Mouse (Mus musculus): ENCODE results near the gene Thap7. TPM values are rescaled to one million over a fixed set of nuclear protein-coding genes. Genes with fewer than 3 reads are reported as not detected.
"Not testable (repeated sequence)": the region's sequence is repeated elsewhere in the genome, so short reads cannot be mapped to it uniquely, and the experiment has no call there.

Thap7 gene
- polyA plus RNA-seq, 1 experiment from 2014 or later: 68.2 TPM

DNA sequence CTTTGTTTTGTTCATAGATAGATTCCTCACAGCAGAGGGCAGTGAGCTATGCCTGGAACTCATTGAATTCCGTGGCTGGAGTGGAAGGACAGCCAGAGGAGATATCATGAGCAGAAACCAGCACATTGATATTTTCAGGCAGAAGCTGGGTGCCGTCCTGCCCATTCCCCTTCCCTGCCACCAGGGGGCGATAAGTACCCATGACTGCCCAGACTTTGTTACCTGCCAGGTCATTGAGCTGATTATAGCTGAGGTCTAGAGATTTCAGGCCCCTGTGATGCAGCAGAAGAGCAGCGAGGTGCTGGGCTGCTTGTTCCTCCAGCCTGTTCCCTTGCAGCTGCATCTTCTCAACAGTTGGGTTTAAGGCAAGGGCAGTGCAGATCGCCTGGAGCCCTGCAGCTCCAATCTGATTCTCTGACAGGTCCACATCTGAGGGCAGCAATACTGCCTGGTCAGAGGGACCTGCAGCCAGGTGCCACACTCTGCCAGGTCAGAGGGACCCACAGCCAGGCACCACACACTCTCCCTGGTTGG lies 27.1 kb upstream of the Thap7 start:
- Histone ChIP-seq H3K4me3 (no peak overlapping the region), H3K4me2 (peak overlapping the region; percentile 33), H3K36me3 (no peaks in the 10 kb centered on the region), H3K27ac (no peak overlapping the region), H3K27me3 (peaks cover 22% of the 10 kb centered on the region), H3K9me3 (no peaks in the 10 kb centered on the region), H3K9ac (peak overlapping the region; percentile 43), H3K4me1 (replicated peaks) (peaks cover 54% of the 10 kb centered on the region)
- no peak for ATAC-seq (ENCODE audit: low FRiP score)
- WGBS: 0% methylated on average over 5 of the region's 5 CpGs

DNA sequence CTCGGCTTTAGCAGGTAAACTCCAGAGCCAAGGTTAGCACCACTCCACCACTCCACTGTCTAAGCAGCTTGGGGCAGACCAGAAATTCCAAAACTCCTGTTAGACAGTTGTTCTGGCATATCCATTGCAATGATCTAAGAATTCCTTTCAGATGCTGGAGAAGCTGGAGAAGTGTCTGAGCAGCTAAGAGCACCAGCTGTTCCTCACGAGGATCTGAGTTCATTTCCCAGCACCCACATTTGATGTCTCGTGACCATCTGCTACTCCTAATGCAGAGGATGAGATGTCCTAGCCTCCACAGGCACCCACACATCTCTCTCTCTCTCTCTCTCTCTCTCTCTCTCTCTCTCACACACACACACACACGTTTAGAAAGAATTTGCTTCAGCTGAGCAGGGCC lies 26.0 kb upstream of the Thap7 start:
- peaks cover 11% of the 10 kb centered on the region for H3K27me3 ChIP-seq
- no peaks in the 10 kb centered on the region for H3K36me3 ChIP-seq
- 70% methylated on average over 4 of the region's 4 CpGs for WGBS
- no peak overlapping the region for H3K27ac ChIP-seq
- H3K9me3 ChIP-seq: no peaks in the 10 kb centered on the region
- no peak overlapping the region for H3K4me2 ChIP-seq
- H3K4me3 ChIP-seq: no peak overlapping the region
- no peak for ATAC-seq (ENCODE audit: low FRiP score)
- peaks cover 48% of the 10 kb centered on the region for H3K4me1 ChIP-seq (replicated peaks)
- H3K9ac ChIP-seq: no peak overlapping the region

DNA sequence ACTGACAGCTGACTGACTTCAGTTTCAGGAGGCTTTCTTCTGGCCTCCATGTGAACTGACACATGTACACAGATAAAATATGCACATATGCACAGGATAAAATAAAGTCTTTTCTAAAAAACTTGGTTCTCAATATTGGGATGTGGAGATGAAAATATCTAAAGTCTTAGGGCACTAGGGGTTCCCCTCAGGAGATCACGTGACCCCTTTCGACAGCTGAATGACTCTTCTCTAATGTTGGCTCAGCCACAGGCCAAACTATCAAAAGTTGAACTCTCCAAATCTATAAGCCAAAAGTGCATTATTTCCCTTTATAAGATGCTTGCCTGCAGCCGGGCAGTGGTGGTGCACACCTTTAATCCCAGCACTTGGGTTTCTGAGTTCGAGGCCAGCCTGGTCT lies 25.2 kb upstream of the Thap7 start:
- Histone ChIP-seq H3K4me2 (no peak overlapping the region), H3K27me3 (peaks cover 11% of the 10 kb centered on the region), H3K9ac (no peak overlapping the region), H3K36me3 (no peaks in the 10 kb centered on the region), H3K9me3 (no peaks in the 10 kb centered on the region), H3K27ac (no peak overlapping the region), H3K4me3 (no peak overlapping the region), H3K4me1 (replicated peaks) (peaks cover 41% of the 10 kb centered on the region)
- no peak for ATAC-seq (ENCODE audit: low FRiP score)
- 86% methylated on average over 4 of the region's 4 CpGs for WGBS

DNA sequence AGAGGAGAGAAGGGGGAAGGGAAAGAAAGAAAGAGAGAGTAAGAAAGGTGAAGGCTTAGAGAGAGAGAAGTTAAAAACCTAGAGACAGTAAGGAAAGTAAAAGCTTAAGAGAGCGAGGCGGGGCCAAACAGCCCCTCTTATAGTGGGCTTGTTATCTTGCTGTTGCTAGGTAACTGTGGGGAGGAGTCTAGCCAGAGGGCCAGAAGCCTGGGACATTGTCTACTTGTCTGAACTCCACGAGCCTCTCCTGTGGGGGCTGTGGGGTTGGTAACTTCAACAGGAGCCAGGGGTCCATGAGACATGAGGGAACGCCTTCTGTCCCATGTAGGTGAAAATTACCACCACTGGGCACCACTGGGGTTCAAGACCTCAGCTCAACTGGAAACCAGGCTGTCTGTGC lies 23.8 kb upstream of the Thap7 start:
- peak overlapping the region; percentile 46 for H3K9ac ChIP-seq
- peak overlapping the region; percentile 66 for H3K27ac ChIP-seq
- 14% methylated on average over 4 of the region's 4 CpGs for WGBS
- ATAC-seq (ENCODE audit: low FRiP score): 0 out of 2 replicates have a peak, but pooled peaks have one; percentile 38
- not testable (repeated sequence) for H3K4me3 ChIP-seq, H3K4me2 ChIP-seq, H3K9me3 ChIP-seq, H3K36me3 ChIP-seq, H3K27me3 ChIP-seq
- peaks cover 36% of the 10 kb centered on the region for H3K4me1 ChIP-seq (replicated peaks)

DNA sequence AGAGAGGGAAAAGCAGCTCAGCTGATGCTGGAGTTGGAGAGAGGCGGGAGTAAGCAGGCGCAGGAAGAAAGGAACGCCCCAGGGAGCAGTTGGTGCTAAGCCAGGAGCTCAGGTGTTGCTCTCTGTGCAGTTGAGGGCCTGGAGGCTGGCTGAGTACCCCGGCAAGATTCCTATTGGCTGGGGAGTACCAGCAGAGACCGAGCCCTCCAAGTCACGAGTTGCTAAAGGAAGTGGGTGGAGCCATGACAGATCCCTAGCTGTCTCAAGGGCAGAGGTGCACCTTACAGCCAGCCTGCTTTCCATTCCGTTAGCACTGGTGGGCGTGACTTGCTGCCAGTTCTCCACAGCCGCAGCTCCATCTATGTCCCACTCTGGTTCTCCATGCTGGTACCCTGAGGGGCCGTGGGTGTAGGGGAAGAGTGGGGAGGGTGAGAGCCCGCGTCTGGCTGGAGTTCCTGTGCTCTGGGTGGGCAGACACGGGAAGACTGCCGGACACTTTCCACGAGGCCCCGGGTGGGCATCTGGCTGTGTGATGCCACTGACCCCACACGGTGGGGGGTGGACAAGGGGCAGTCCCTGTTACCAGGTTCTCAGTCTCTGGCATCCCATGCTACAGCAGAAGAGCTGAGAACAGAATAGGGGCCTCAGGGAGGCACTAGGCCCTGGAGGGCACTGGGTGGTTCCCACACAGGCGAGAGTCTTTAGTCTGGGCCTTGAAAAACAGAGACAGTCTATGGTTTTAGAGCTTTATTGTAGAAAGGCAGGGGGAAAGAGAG lies 23.2 kb upstream of the Thap7 start:
- Histone ChIP-seq H3K9ac (peak overlapping the region; percentile 46), H3K27me3 (0 out of 2 replicates have a peak, but pooled peaks cover 4% of the 10 kb centered on the region), H3K4me1 (replicated peaks) (peaks cover 33% of the 10 kb centered on the region), H3K27ac (peak overlapping the region; percentile 66), H3K36me3 (no peaks in the 10 kb centered on the region), H3K4me2 (peak overlapping the region; percentile 46), H3K9me3 (no peaks in the 10 kb centered on the region), H3K4me3 (peak overlapping the region; percentile 3; the same call in 1 of the 2 replicates)
- 4% methylated on average over 18 of the region's 18 CpGs for WGBS
- peak; percentile 79 for ATAC-seq (ENCODE audit: low FRiP score)

DNA sequence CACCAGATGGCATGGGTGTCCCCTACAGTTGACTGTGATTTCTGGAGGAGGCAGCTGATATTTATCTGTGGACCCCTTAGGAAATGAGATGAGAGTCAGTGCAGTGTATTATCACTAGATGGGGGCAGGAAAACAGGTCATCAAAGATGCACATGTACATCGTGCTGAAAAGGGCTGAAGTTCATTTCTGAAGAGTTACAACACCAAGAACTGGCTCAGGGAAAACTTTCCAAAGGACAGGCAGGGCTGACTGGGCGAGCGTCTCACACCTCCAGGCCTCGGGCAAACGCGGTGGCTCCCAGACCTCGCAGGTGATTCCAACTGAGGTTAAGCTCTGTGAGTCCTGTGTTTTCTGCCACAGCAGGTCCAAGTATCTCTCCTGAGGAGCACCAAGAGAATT lies 21.9 kb upstream of the Thap7 start:
- Histone ChIP-seq H3K9me3 (no peaks in the 10 kb centered on the region), H3K4me3 (no peak overlapping the region), H3K4me1 (replicated peaks) (peaks cover 22% of the 10 kb centered on the region), H3K4me2 (no peak overlapping the region), H3K36me3 (no peaks in the 10 kb centered on the region), H3K27ac (no peak overlapping the region), H3K9ac (no peak overlapping the region), H3K27me3 (0 out of 2 replicates have a peak, but pooled peaks cover 4% of the 10 kb centered on the region)
- WGBS: 83% methylated on average over 7 of the region's 7 CpGs
- no peak for ATAC-seq (ENCODE audit: low FRiP score)

DNA sequence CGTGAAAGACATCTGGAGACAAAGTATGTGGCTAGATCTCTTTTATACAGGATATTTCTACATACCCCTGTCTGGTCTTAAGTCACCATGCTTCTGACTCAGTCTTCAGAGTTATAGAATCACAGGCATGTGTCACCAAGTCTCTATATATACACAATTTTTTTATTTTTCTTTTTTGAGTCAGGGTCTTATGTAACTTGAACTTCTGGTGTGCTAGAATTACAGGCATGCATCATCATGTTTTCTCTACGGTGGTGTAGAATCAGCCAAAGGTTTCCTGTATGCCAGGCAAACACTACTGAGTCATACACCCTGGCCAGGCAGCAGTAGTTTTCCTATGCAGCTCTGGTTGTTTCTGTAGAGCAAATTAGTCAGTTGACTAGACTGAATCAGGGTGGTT lies 11.7 kb upstream of the Thap7 start:
- no peaks in the 10 kb centered on the region for H3K4me1 ChIP-seq (replicated peaks)
- WGBS: 92% methylated on average over 2 of the region's 2 CpGs
- H3K27ac ChIP-seq: no peak overlapping the region
- no peaks in the 10 kb centered on the region for H3K27me3 ChIP-seq
- H3K4me3 ChIP-seq: no peak overlapping the region
- no peaks in the 10 kb centered on the region for H3K36me3 ChIP-seq
- no peak overlapping the region for H3K4me2 ChIP-seq
- ATAC-seq (ENCODE audit: low FRiP score): no peak
- no peaks in the 10 kb centered on the region for H3K9me3 ChIP-seq
- H3K9ac ChIP-seq: no peak overlapping the region

DNA sequence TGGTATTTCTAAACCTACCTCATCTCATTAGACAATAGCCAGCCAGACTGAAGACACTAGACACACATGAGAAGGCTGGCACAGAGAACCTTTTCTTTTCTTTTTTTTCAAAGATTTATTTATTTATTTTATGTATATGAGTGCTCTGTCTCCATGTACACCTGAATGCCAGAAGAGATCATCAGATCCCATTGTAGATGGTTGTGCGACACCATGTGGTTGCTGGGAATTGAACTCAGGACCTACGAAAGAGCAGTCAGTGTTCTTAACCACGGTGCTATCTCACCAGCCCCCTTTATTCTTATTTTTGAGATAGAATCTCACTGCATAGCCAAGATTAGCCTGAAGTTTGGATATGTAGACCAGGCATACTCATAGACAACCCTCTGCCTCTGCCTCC lies 5.6 kb upstream of the Thap7 start:
- Histone ChIP-seq H3K27ac (no peak overlapping the region), H3K4me3 (no peak overlapping the region), H3K27me3 (no peaks in the 10 kb centered on the region), H3K9ac (no peak overlapping the region), H3K36me3 (no peaks in the 10 kb centered on the region), H3K4me2 (no peak overlapping the region), H3K4me1 (replicated peaks) (peaks cover 10% of the 10 kb centered on the region), H3K9me3 (no peaks in the 10 kb centered on the region)
- 89% methylated on average over 3 of the region's 3 CpGs for WGBS
- no peak for ATAC-seq (ENCODE audit: low FRiP score)

DNA sequence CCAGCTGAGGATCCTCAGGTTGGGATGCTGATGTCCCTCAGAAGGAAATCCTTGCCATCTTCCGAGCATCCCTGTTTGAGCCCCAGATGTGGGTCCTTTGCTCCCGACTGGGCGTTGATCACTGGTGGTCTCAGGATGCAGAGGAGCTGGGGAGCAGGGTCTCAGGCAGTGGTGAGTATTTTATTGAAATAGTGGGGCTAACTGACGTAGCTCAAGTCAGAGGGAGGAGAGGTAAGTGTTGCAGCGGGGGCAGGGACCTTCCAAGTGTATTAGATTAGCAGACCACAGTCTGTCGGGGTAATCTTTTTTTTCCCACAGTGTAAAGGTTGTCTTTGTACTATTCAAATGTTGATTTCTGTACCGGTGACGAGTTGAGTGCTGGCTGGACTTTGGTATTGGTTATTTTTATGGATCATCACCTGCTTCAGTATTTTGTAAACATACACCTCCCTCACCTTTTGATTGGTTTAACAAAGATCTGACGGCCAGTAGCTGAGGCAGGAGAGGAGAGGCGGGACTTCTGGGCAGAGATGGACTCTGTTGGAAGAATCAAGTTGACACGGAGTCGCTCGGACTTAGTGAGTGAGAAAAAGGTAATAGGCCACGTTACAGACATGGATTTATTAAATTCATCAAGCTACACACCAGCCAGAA lies 1.9 kb upstream of the Thap7 start:
- Histone ChIP-seq H3K4me3 (no peak overlapping the region), H3K27me3 (no peaks in the 10 kb centered on the region), H3K4me1 (replicated peaks) (peaks cover 30% of the 10 kb centered on the region), H3K27ac (no peak overlapping the region), H3K9ac (no peak overlapping the region), H3K4me2 (no peak overlapping the region), H3K36me3 (peaks cover 13% of the 10 kb centered on the region), H3K9me3 (no peaks in the 10 kb centered on the region)
- WGBS: 78% methylated on average over 14 of the region's 14 CpGs
- ATAC-seq (ENCODE audit: low FRiP score): no peak

DNA sequence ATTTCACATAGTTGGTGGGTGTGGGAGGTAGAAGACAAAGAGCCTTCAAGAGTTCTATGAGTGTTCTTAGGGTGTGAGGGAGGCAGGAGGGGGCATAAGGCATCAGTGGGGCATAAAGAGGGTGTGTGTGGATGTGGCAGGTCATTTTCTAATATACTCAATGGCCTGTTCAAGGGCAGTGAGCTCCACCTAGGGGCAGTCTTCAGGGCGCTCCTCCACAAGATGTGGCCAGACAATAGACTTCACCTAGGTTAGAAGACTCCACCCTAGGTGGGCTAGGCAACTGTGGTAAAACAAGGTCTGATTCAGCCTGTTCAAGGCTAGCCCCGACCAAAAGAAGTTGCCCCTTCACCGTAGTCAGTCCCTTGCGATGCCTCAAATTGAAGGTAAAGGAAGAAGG lies 1.3 kb upstream of the Thap7 start:
- Histone ChIP-seq H3K4me3 (no peak overlapping the region), H3K4me1 (replicated peaks) (peaks cover 30% of the 10 kb centered on the region), H3K4me2 (peak overlapping the region; percentile 87), H3K27me3 (no peaks in the 10 kb centered on the region), H3K27ac (no peak overlapping the region), H3K9ac (no peak overlapping the region), H3K36me3 (peaks cover 19% of the 10 kb centered on the region), H3K9me3 (no peaks in the 10 kb centered on the region)
- no peak for ATAC-seq (ENCODE audit: low FRiP score)
- 54% methylated on average over 4 of the region's 4 CpGs for WGBS

DNA sequence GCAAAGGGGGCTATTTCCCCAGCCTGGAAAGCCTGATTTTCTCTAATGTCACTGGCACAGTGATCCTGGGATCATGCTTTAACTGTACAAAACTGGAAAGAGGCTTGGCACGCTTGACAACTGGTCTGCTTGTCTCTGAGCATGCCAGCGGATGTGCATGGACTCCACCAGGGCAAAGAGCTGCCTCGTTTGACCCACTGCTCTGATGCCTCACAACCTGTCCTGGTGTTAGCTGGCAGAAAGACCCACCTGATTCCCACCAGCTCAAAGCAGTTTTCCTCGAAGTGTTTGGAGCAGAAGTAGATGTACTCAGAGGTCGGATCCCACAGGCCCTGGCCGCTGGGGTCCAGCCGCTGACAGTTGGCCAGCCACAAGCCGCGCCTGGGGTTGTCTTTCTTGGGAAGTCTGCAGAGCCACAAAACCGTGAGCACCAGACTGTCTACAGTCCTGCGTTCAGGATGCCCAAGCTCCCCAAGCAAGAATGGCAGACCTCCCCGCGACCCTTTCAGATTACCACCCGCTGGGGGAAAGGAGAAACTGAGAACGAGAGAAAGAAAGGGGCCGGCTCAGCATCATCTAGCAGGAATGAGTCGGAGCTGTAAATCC lies 852 bp downstream of the Thap7 start:
- H3K9me3 ChIP-seq: no peaks in the 10 kb centered on the region
- peak overlapping the region; percentile 89 for H3K9ac ChIP-seq
- peaks cover 41% of the 10 kb centered on the region for H3K36me3 ChIP-seq
- H3K27ac ChIP-seq: peak overlapping the region; percentile 98
- 0 out of 2 replicates have a peak, but pooled peaks have one; percentile 7 for ATAC-seq (ENCODE audit: low FRiP score)
- H3K4me3 ChIP-seq: peak overlapping the region; percentile 59
- WGBS: 18% methylated on average over 17 of the region's 17 CpGs
- no peaks in the 10 kb centered on the region for H3K27me3 ChIP-seq
- peaks cover 30% of the 10 kb centered on the region for H3K4me1 ChIP-seq (replicated peaks)
- H3K4me2 ChIP-seq: peak overlapping the region; percentile 87

DNA sequence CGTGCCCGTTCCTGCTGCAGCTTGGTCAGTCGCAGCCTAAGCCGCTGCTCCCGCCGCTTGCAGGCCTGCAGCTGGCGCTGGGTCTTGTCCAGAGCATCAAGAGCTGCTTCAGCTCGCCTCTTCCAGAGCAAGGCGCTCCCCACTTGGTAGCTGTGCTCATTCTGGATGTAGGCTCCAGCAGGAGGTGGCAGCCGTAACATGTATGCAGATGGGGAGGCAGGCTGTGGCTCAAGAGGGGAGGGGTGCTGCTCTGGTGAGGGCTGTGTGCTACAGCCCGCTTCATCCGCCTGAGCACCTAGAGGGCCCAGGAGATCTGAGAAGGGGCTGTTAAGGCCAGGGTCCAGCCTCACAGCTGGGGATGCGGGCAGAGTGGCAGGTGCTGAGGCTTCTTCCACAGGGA lies 2.7 kb downstream of the Thap7 start:
- Histone ChIP-seq H3K4me2 (no peak overlapping the region), H3K4me3 (no peak overlapping the region), H3K27me3 (no peaks in the 10 kb centered on the region), H3K4me1 (replicated peaks) (peaks cover 30% of the 10 kb centered on the region), H3K9me3 (no peaks in the 10 kb centered on the region), H3K36me3 (peaks cover 57% of the 10 kb centered on the region), H3K27ac (no peak overlapping the region), H3K9ac (no peak overlapping the region)
- no peak for ATAC-seq (ENCODE audit: low FRiP score)
- 89% methylated on average over 13 of the region's 13 CpGs for WGBS
